Mouse (Mus musculus): ENCODE data around the gene Srpr. TPM values are rescaled to one million over a fixed set of nuclear protein-coding genes. Genes with fewer than 3 reads are reported as not detected.
A peak's percentile ranks its signal among the peaks of the same experiment; 100 is the strongest.

The Srpr gene
- polyA plus RNA-seq (2014; fragmentation: Nextera tagmentation; extraction: Ambion mirVana), result 98.7 and 108 TPM in 2 replicates

DNA sequence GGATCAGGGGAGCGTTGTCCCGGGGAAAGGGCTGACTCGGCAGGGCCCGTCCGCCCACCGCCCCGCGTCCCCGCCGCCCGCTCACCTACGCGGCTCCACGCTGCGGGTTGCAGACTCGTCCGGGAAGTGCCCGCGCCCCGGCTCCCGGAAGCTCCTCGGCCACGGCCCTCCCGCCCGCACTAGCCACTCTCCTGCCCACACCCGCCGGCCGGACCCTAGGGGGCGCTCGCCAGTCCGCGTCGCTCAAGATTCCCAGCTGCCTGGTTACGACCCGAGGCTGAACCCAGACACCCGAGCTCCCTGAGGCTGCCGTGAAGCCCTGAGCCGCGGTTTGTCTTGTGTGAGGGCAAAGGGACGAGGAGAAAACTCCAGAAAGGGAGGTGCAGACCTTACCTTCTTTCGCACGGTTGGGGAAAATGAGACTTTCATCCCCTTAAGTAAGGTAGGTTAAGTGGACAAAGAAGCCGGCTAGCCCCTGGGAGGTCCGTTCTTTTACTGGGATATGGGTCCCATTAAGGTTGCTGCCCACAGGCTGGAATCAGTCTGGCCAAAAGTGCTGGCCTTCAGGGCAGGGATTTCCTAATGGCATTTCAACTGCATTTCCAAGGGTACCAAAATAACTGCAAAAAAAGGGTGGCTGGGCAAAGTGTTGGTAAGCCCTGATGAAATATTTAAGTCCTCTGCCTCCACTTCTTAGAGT is at the start of gene Srpr, which contains the start of gene Tirap:
Srpr (plus strand) TSS at position 404 of the 700 bp plus-strand sequence.
Tirap (minus strand) TSS at position 520 of the 700 bp plus-strand sequence.
- peak; percentile 87 for ATAC-seq (replicated peaks; ENCODE audit: low FRiP score)
- no peaks in the 10 kb centered on the region for H3K9me3 ChIP-seq (ENCODE audit: control insufficient read depth, low read length)

GRCm38 (mm10) chr9:35152923-35153322 is 47.1 kb upstream of the Srpr start:
- no peaks in the 10 kb centered on the region for H3K9me3 ChIP-seq (ENCODE audit: control insufficient read depth, low read length)
- H3K27me3 ChIP-seq (replicated peaks; ENCODE audit: control insufficient read depth, insufficient read depth, low read length), result no peaks in the 10 kb centered on the region
- no peak overlapping the region for H3K9ac ChIP-seq (ENCODE audit: low read depth, low read length)
- H3K4me1 ChIP-seq (replicated peaks; ENCODE audit: control insufficient read depth, insufficient read depth, low read length), result peaks cover 3% of the 10 kb centered on the region; the same call in 1 of the 2 replicates
- H3K4me2 ChIP-seq, result no peak overlapping the region
- H3K36me3 ChIP-seq (ENCODE audit: control insufficient read depth, insufficient read depth, low read length), result no peaks in the 10 kb centered on the region; the same call in 1 of the 2 replicates
- ATAC-seq (replicated peaks; ENCODE audit: low FRiP score), result no peak
- H3K27ac ChIP-seq (ENCODE audit: low read depth, low read length), result no peak overlapping the region
- no peak for DNase-seq (ENCODE audit: low spot score)
- WGBS, result 73% methylated on average over 1 of the region's 1 CpGs
- H3K4me3 ChIP-seq (ENCODE audit: low read depth, low read length), result no peak overlapping the region

More for the DNA sequence above, at the start of gene Srpr, which contains the start of gene Tirap:
- Histone ChIP-seq H3K4me3 (ENCODE audit: low read depth, low read length) (peak within 1 kb of the TSS; percentile 79), H3K36me3 (ENCODE audit: control insufficient read depth, insufficient read depth, low read length) (peaks cover 4% of the 10 kb centered on the region; the same call in 1 of the 2 replicates), H3K4me1 (replicated peaks; ENCODE audit: control insufficient read depth, insufficient read depth, low read length) (peaks cover 18% of the 10 kb centered on the region), H3K27me3 (replicated peaks; ENCODE audit: control insufficient read depth, insufficient read depth, low read length) (no peaks in the 10 kb centered on the region), H3K9ac (ENCODE audit: low read depth, low read length) (peak within 1 kb of the TSS; percentile 82), H3K27ac (ENCODE audit: low read depth, low read length) (peak within 1 kb of the TSS; percentile 26), H3K4me2 (peak within 1 kb of the TSS; percentile 93)
- under 1% methylated on average over 44 of the region's 44 CpGs for WGBS
- DNase-seq (ENCODE audit: low spot score), result peak; percentile 87

GRCm38 (mm10) chr9:35156002-35156710 is 43.8 kb upstream of the Srpr start:
- H3K27me3 ChIP-seq (replicated peaks; ENCODE audit: control insufficient read depth, insufficient read depth, low read length), result no peaks in the 10 kb centered on the region
- no peak overlapping the region for H3K27ac ChIP-seq (ENCODE audit: low read depth, low read length)
- H3K9me3 ChIP-seq (ENCODE audit: control insufficient read depth, low read length), result no peaks in the 10 kb centered on the region
- 85% methylated on average over 5 of the region's 5 CpGs for whole genome bisulfite sequencing
- no peak overlapping the region for H3K9ac ChIP-seq (ENCODE audit: low read depth, low read length)
- ATAC-seq (replicated peaks; ENCODE audit: low FRiP score) (no peak), DNase-seq (ENCODE audit: low spot score) (no peak)
- no peak overlapping the region for H3K4me2 ChIP-seq
- H3K36me3 ChIP-seq (ENCODE audit: control insufficient read depth, insufficient read depth, low read length), result no peaks in the 10 kb centered on the region; the same call in 1 of the 2 replicates
- H3K4me3 ChIP-seq (ENCODE audit: low read depth, low read length), result no peak overlapping the region
- no peaks in the 10 kb centered on the region; the same call in 1 of the 2 replicates for H3K4me1 ChIP-seq (replicated peaks; ENCODE audit: control insufficient read depth, insufficient read depth, low read length)

DNA sequence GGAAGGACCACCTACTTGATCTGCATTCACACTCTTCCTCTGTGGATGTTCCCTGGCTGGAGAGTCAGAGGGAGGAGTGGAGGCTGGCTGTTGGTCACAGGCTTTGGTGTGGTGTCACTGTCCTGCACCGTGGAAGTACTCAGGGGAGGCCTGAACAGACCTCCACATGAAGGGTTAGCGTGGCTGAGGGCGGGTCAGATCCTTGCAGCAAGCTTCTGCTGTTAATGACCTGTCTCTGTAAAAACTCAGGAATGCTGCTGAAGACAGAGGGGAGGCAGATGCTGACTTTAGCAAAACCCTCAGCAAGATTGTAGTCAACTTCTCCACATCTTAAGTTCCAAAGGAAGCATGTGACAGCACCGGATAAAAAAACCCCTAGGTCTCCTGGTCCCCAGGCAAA is 43.1 kb upstream of the Srpr start:
- Histone ChIP-seq H3K9me3 (ENCODE audit: control insufficient read depth, low read length) (no peaks in the 10 kb centered on the region), H3K27me3 (replicated peaks; ENCODE audit: control insufficient read depth, insufficient read depth, low read length) (no peaks in the 10 kb centered on the region), H3K9ac (ENCODE audit: low read depth, low read length) (no peak overlapping the region), H3K4me3 (ENCODE audit: low read depth, low read length) (no peak overlapping the region), H3K4me2 (no peak overlapping the region), H3K36me3 (ENCODE audit: control insufficient read depth, insufficient read depth, low read length) (no peaks in the 10 kb centered on the region; the same call in 1 of the 2 replicates), H3K4me1 (replicated peaks; ENCODE audit: control insufficient read depth, insufficient read depth, low read length) (no peaks in the 10 kb centered on the region; the same call in 1 of the 2 replicates), H3K27ac (ENCODE audit: low read depth, low read length) (no peak overlapping the region)
- DNase-seq (ENCODE audit: low spot score) (no peak), ATAC-seq (replicated peaks; ENCODE audit: low FRiP score) (no peak)
- 81% methylated on average over 4 of the region's 4 CpGs for WGBS

- Histone ChIP-seq H3K27me3 (replicated peaks; ENCODE audit: control insufficient read depth, insufficient read depth, low read length) (no peaks in the 10 kb centered on the region), H3K36me3 (ENCODE audit: control insufficient read depth, insufficient read depth, low read length) (peaks cover 3% of the 10 kb centered on the region; the same call in 1 of the 2 replicates), H3K4me3 (ENCODE audit: low read depth, low read length) (no peak overlapping the region), H3K4me2 (no peak overlapping the region), H3K4me1 (replicated peaks; ENCODE audit: control insufficient read depth, insufficient read depth, low read length) (no peaks in the 10 kb centered on the region; the same call in 1 of the 2 replicates), H3K27ac (ENCODE audit: low read depth, low read length) (no peak overlapping the region), H3K9ac (ENCODE audit: low read depth, low read length) (no peak overlapping the region), H3K9me3 (ENCODE audit: control insufficient read depth, low read length) (no peaks in the 10 kb centered on the region)
- DNase-seq (ENCODE audit: low spot score) (no peak), ATAC-seq (replicated peaks; ENCODE audit: low FRiP score) (no peak)
- 78% methylated on average over 3 of the region's 3 CpGs for WGBS
Measured at GRCm38 (mm10) chr9:35158477-35158876, 41.5 kb upstream of the Srpr start.

- Histone ChIP-seq H3K9me3 (ENCODE audit: control insufficient read depth, low read length) (no peaks in the 10 kb centered on the region), H3K4me2 (no peak overlapping the region), H3K27ac (ENCODE audit: low read depth, low read length) (no peak overlapping the region), H3K9ac (ENCODE audit: low read depth, low read length) (no peak overlapping the region), H3K36me3 (ENCODE audit: control insufficient read depth, insufficient read depth, low read length) (peaks cover 3% of the 10 kb centered on the region; the same call in 1 of the 2 replicates), H3K4me3 (ENCODE audit: low read depth, low read length) (no peak overlapping the region), H3K27me3 (replicated peaks; ENCODE audit: control insufficient read depth, insufficient read depth, low read length) (no peaks in the 10 kb centered on the region), H3K4me1 (replicated peaks; ENCODE audit: control insufficient read depth, insufficient read depth, low read length) (no peaks in the 10 kb centered on the region; the same call in 1 of the 2 replicates)
- ATAC-seq (replicated peaks; ENCODE audit: low FRiP score), result no peak
- 74% methylated on average over 2 of the region's 2 CpGs for WGBS
- no peak for DNase-seq (ENCODE audit: low spot score)
Measured at GRCm38 (mm10) chr9:35160662-35161061, 39.3 kb upstream of the Srpr start.

DNA sequence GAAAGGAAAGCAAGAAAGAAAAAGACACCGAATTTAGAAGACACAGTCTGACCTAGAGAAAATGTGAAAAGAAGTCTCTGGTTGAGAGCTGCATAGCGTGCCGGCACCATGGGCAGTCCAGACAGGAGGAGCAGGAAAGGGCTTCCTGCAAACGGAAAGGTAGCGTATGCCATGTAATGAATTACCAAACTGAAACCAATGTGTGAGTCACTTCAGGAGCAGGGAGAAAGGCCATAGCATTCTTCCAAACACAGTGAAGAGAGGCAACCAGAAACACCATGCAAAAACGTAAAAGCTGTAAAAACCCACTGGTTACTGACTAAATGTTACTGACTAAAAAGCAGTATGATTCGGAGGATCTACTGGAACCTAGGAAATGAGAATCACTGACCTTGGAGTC is 38.3 kb upstream of the Srpr start:
- Histone ChIP-seq H3K27ac (ENCODE audit: low read depth, low read length) (no peak overlapping the region), H3K4me3 (ENCODE audit: low read depth, low read length) (no peak overlapping the region), H3K4me1 (replicated peaks; ENCODE audit: control insufficient read depth, insufficient read depth, low read length) (no peaks in the 10 kb centered on the region), H3K9ac (ENCODE audit: low read depth, low read length) (no peak overlapping the region), H3K36me3 (ENCODE audit: control insufficient read depth, insufficient read depth, low read length) (peaks cover 3% of the 10 kb centered on the region; the same call in 1 of the 2 replicates), H3K9me3 (ENCODE audit: control insufficient read depth, low read length) (no peaks in the 10 kb centered on the region), H3K27me3 (replicated peaks; ENCODE audit: control insufficient read depth, insufficient read depth, low read length) (no peaks in the 10 kb centered on the region), H3K4me2 (no peak overlapping the region)
- DNase-seq (ENCODE audit: low spot score) (no peak), ATAC-seq (replicated peaks; ENCODE audit: low FRiP score) (no peak)
- WGBS, result 84% methylated on average over 7 of the region's 7 CpGs

GRCm38 (mm10) chr9:35163011-35163690 is 36.8 kb upstream of the Srpr start:
- Histone ChIP-seq H3K36me3 (ENCODE audit: control insufficient read depth, insufficient read depth, low read length) (peaks cover 3% of the 10 kb centered on the region; the same call in 1 of the 2 replicates), H3K4me2 (no peak overlapping the region), H3K27ac (ENCODE audit: low read depth, low read length) (no peak overlapping the region; the same call in 1 of the 2 replicates), H3K4me3 (ENCODE audit: low read depth, low read length) (no peak overlapping the region), H3K9ac (ENCODE audit: low read depth, low read length) (no peak overlapping the region), H3K4me1 (replicated peaks; ENCODE audit: control insufficient read depth, insufficient read depth, low read length) (no peaks in the 10 kb centered on the region), H3K27me3 (replicated peaks; ENCODE audit: control insufficient read depth, insufficient read depth, low read length) (no peaks in the 10 kb centered on the region), H3K9me3 (ENCODE audit: control insufficient read depth, low read length) (no peaks in the 10 kb centered on the region)
- no peak for DNase-seq (ENCODE audit: low spot score)
- ATAC-seq (replicated peaks; ENCODE audit: low FRiP score), result no peak
- WGBS, result 89% methylated on average over 11 of the region's 11 CpGs

Measured in liver, embryonic 11.5 days (tissue).